Mouse (Mus musculus) frontal cortex, postnatal 25 days (tissue): ENCODE data around the gene D930020B18Rik.

Experiments
- DNase-seq, 2 experiments: peaks; one replicate each; pipeline ENCODE4 v3.0.0; 2022; ENCODE audit warnings: low spot score in 2 of 2

D930020B18Rik gene

GRCm38 (mm10) chr10:121703619-121704018, 62.2 kb downstream of the D930020B18Rik start:
- no peak for DNase-seq

- DNase-seq, result no peak
Measured at GRCm38 (mm10) chr10:121704871-121705270, 63.5 kb downstream of the D930020B18Rik start.

- DNase-seq, result no peak
Measured at GRCm38 (mm10) chr10:121705399-121706163, 64.2 kb downstream of the D930020B18Rik start.

- no peak for DNase-seq
Measured at GRCm38 (mm10) chr10:121716862-121717261, 75.5 kb downstream of the D930020B18Rik start.

- DNase-seq, result no peak
Measured at GRCm38 (mm10) chr10:121718896-121719585, 77.7 kb downstream of the D930020B18Rik start.

- DNase-seq, result no peak
Measured at GRCm38 (mm10) chr10:121720701-121721100, 79.3 kb downstream of the D930020B18Rik start.

GRCm38 (mm10) chr10:121726505-121726904, 85.1 kb downstream of the D930020B18Rik start:
- DNase-seq, result no peak

- DNase-seq, result no peak
Measured at GRCm38 (mm10) chr10:121727151-121727550, 85.8 kb downstream of the D930020B18Rik start.

GRCm38 (mm10) chr10:121728226-121728625, 86.8 kb downstream of the D930020B18Rik start:
- no peak for DNase-seq

- no peak for DNase-seq
Measured at GRCm38 (mm10) chr10:121731048-121731725, 89.8 kb downstream of the D930020B18Rik start.

- DNase-seq, result no peak
Measured at GRCm38 (mm10) chr10:121732542-121732941, 91.2 kb downstream of the D930020B18Rik start.

- DNase-seq, result no peak
Measured at GRCm38 (mm10) chr10:121737256-121737655, 95.9 kb downstream of the D930020B18Rik start.

- peak; percentile 68 to 76 for DNase-seq
Measured at GRCm38 (mm10) chr10:121739548-121740505, 98.4 kb downstream of the D930020B18Rik start, which contains the start of gene BC048403. TSS of gene BC048403 (plus strand) at chr10:121739937.

- no peak for DNase-seq
Measured at GRCm38 (mm10) chr10:121742336-121742735, 100.9 kb downstream of the D930020B18Rik start.
